Mouse (Mus musculus): ENCODE measurements around the gene Atp5j. TPM values are rescaled to one million over a fixed set of nuclear protein-coding genes. Genes with fewer than 3 reads are reported as not detected.

Atp5j gene
- 1,000 to 10,000 TPM; 1,011 to 1,386 TPM for total RNA-seq (2021)
- long read RNA-seq, experiment 1, transcript Atp5j-201 (5 exons, 809 nt) = major isoform, 71 of 1,149 reads
- long read RNA-seq, experiment 1, transcript Atp5j-208 (3 exons, 526 nt) = minor isoform, 11 of 1,149 reads
- long read RNA-seq, experiment 1, transcript Atp5j-207 (2 exons, 514 nt) = minor isoform, 10 of 1,149 reads
- long read RNA-seq, experiment 1, partial matches to known transcripts = 925 of 1,149 reads
- long read RNA-seq, experiment 1, other reads (novel, unspliced or antisense) = 125 of 1,149 reads
- long read RNA-seq, experiment 2, transcript Atp5j-208 (3 exons, 526 nt) = minor isoform, 13 of 1,269 reads
- long read RNA-seq, experiment 2, transcript Atp5j-202 (6 exons, 742 nt) = minor isoform, 6 of 1,269 reads
- long read RNA-seq, experiment 2, transcript Atp5j-201 (5 exons, 809 nt) = major isoform, 78 of 1,269 reads
- long read RNA-seq, experiment 2, transcript Atp5j-207 (2 exons, 514 nt) = minor isoform, 11 of 1,269 reads
- long read RNA-seq, experiment 2, partial matches to known transcripts = 981 of 1,269 reads
- long read RNA-seq, experiment 2, other reads (novel, unspliced or antisense) = 175 of 1,269 reads

DNA sequence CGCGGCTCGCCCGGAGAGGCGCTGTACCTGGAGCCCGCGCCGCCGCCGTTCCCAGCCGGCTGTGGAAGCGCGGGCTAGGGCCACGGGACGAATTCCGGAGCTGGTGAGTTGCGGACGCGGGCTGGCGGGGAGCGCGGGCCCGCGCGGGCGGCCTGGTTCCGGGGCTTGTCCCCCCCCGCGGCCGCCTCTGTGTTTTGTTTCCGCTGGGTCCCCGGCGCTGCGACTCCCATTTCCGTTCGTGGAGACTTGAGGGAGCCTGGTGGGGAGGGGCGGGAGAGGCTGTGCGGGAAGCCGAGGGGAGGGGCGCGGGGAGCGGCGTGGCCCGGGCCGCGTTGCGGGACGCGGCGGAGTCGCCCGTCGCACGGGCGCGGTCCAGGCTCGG is at the start of gene Atp5j:
Atp5j (minus strand) TSS at position 185 of the 382 bp plus-strand sequence.
- intact Hi-C loops (cut with DNase I) = no loop called here
- DNase-seq = peak; percentile 93
- peak within 1 kb of the TSS; percentile 85 for H3K4me3 ChIP-seq
- TF ChIP-seq CTCF (IDR thresholded peaks at IDR 0.05) = peak; percentile 0; the same call in 1 of the 2 replicates
- peak within 1 kb of the TSS; percentile 96 for H3K27ac ChIP-seq

DNA sequence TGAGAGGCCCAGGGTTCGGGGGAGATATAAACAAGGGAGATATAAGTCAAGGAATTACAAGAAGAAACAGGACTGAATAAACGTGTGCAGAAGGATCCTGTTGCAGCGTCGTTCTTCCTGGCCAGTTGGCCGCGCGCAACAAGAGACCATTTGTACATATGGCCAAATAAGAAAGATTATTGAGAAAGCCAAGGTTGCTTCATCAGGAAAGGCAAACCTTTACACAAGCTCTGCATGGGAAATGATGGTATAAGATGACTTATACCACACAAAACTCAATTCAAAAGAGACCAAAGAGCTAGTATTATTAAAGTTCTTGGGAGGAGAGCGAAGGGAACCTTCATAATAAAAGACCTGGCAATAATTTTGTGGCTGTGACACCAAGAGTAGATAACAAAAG is 49.1 kb upstream of the Atp5j start:
- TF ChIP-seq CTCF (IDR thresholded peaks at IDR 0.05) = no peak
- no peak overlapping the region for H3K27ac ChIP-seq
- H3K4me3 ChIP-seq = no peak overlapping the region
- no peak for DNase-seq
- intact Hi-C loops (cut with DNase I) = no loop called here

DNA sequence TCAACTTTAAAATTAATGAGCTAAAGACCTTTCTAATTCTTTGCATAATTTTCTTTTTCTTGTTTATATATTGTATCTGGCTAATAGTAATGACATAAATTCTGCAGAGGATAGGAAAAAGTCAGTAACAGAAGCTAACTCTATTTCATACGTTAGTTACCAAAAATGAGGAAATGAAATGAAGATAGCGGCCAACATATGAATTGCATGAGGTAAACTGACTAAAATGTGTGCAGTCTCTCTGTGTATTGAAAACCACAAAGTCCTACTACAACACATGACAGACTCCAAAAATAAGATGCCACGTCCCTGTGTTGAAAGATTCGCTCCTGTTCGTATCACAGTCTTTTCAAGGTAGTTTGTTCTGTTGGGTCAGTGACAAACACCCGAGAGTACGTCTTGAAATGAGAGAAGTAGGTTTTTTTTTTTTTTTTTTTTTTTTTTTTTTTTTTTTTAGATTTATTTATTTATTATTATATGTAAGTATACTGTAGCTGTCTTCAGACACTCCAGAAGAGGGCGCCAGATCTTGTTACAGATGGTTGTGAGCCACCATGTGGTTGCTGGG is 46.4 kb upstream of the Atp5j start:
- intact Hi-C loops (cut with DNase I) = no loop called here
- DNase-seq = no peak
- TF ChIP-seq CTCF (IDR thresholded peaks at IDR 0.05) = no peak
- H3K4me3 ChIP-seq = no peak overlapping the region
- no peak overlapping the region for H3K27ac ChIP-seq

DNA sequence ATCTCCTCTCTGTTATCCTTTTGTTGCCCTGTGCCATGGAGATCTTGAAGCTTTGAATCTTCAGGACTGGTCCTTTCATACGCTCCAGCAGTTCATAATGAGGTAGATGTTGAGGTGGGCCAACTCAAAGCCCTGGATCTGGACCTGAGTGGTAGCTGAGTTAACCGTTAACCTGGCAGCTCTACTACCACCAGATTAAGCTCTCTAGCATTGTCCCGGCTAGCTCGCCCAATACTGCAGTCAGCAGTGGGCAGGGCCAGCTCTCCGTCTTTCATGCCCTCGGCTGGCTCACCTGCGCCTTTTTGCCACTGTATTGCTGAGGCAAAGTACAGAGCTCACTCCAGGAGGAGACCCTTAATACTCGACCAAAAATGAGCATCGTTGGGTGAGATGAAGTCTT is 45.7 kb upstream of the Atp5j start:
- no peak overlapping the region for H3K27ac ChIP-seq
- no peak for DNase-seq
- no peak for TF ChIP-seq CTCF (IDR thresholded peaks at IDR 0.05)
- no peak overlapping the region for H3K4me3 ChIP-seq
- intact Hi-C loops (cut with DNase I) = no loop called here

DNA sequence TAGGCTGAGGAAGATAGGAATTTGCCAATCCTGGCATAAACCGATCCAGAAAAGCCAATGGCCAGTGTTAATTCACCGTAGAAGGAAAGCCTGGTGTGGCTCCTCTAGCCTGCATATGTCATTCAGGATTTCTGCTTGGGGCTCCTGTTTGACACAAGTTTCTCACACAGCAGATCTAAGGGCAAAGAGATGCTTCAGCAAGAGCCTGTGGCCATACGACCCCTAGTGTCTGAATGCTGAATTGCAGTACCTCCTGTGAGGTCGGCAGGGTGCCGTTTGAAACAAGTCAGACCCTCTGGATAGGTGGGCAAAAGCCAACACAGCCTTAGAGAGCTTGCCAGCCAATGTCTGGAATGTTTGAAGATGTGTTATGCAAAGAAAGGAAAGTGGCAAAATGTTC is 43.7 kb upstream of the Atp5j start:
- H3K27ac ChIP-seq = no peak overlapping the region
- H3K4me3 ChIP-seq = no peak overlapping the region
- TF ChIP-seq CTCF (IDR thresholded peaks at IDR 0.05) = peak; percentile 98; the same call in 1 of the 2 replicates
- intact Hi-C loops (cut with DNase I) = loop anchor here (1.0 kb wide), 1 partner anchor 144 kb away; the partner anchor contains the start of gene Mrpl39
- DNase-seq = peak; percentile 71

DNA sequence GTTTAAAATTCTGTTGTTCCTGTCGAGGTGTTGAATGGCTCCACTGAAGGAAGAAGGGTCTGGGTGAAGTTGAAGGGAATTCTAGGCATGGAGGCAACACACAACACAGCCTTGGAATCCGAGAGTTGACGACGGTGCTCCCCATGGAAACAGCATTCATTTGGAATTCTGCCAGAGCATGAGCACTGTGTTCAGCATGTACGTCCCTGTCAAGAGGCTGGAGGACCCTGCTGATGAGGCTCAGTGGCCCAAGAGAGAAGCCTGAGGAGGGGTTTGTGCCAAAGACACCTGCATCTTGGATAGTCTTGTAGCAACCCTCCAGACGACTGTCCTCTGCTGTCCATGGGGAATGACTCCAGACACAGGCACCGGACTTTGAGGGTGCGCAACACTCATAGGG is 40.7 kb upstream of the Atp5j start:
- intact Hi-C loops (cut with DNase I) = no loop called here
- no peak for DNase-seq

DNA sequence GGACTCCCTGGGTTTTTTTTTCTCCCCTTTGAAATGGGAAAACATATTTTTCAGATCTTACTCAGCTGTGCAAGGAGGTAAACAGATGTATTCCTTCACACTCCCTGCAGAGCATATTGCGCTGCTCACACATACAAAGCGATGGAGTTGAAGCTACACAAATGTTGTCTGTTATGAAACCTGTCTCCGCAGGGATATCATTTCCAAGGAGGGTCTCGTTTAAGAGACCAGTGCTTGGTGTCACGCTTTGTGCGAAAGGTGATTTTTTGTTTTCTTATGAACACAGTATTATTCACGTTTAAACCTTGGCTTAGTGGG is 40.3 kb upstream of the Atp5j start:
- Histone ChIP-seq H3K4me3 (no peak overlapping the region), H3K27ac (no peak overlapping the region)
- TF ChIP-seq CTCF (IDR thresholded peaks at IDR 0.05) = no peak
- intact Hi-C loops (cut with DNase I) = no loop called here
- DNase-seq = no peak

More for the DNA sequence above, 40.7 kb upstream of the Atp5j start:
- no peak overlapping the region for H3K4me3 ChIP-seq
- no peak overlapping the region for H3K27ac ChIP-seq
- TF ChIP-seq CTCF (IDR thresholded peaks at IDR 0.05) = no peak

DNA sequence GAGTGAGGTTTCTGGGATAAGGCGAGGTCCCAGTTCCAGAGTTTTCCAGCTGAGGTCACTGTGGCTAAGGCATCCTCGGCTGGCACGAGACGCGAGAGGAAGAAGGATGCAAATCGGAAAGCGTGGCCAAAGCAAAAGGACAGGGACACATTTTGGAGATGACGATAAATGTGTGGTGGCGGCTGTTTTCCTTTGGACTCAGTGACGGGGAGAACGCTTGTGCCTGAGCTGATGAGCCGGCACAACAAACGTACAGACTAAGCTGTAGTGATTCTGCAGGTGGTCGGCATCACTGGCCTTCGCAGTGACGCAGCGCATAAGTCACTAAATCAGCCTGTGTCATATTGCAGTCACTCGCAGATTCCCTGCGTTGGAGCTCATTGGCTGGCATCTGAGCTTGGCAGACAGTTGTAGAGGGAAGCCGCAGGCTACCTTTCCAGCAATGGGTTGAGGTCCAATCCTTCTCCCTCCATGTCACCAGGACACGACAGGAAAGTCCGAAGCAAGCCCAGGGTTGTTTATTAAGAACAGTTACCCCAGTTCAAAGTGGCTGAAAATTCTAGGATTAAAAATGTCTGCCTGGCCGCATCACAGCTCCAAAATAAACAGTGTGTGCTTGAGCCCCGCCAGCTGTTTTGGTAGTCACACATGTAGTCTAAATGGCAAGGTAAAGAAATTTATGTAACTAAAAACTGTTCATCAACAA is 39.7 kb upstream of the Atp5j start:
- H3K27ac ChIP-seq = no peak overlapping the region
- intact Hi-C loops (cut with DNase I) = no loop called here
- peak overlapping the region; percentile 13; the same call in 1 of the 2 replicates for H3K4me3 ChIP-seq
- DNase-seq = no peak
- no peak for TF ChIP-seq CTCF (IDR thresholded peaks at IDR 0.05)

DNA sequence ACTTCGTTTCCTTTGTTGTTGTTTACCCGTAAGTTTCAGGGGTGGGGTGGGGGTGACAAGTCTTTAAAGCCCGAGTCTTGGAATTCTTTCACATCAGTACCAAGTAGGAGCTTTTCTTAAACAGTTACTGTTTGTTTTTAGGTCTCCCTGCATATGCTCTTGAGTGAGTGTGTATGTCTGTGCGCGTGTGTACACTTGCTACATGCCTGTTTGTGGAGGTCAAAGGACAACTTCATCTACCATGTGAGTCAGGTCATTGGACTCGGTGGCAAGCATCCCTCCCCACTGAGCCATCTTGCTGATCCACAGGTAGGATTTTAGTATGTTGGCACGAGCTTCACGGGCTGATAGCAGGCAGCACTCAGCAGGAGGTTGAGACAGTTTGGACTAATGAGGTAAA is 38.4 kb upstream of the Atp5j start:
- no peak for TF ChIP-seq CTCF (IDR thresholded peaks at IDR 0.05)
- intact Hi-C loops (cut with DNase I) = no loop called here

DNA sequence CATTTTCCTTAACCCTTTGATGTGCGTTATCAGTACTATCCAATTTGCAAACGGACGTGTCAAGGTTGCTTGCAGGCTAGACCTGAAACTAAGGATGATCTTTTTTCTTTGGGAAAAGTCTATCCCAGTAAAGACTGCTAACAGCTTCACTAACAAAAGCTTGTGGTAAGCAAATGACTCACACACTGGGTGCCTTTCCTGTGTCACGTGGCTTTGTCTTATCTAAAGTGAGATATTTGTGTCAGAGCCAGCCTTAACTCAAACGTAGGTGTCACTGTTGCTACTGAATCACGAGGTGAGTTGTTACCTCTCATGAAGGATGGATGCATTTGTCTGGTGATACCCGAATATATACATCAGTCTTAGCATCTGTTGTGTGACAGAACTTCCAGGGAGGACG is 29.2 kb upstream of the Atp5j start:
- no peak overlapping the region for H3K4me3 ChIP-seq
- no peak for TF ChIP-seq CTCF (IDR thresholded peaks at IDR 0.05)
- H3K27ac ChIP-seq = no peak overlapping the region
- intact Hi-C loops (cut with DNase I) = no loop called here
- no peak for DNase-seq

More for the DNA sequence above, 38.4 kb upstream of the Atp5j start:
- no peak for DNase-seq
- H3K4me3 ChIP-seq = no peak overlapping the region
- no peak overlapping the region for H3K27ac ChIP-seq

DNA sequence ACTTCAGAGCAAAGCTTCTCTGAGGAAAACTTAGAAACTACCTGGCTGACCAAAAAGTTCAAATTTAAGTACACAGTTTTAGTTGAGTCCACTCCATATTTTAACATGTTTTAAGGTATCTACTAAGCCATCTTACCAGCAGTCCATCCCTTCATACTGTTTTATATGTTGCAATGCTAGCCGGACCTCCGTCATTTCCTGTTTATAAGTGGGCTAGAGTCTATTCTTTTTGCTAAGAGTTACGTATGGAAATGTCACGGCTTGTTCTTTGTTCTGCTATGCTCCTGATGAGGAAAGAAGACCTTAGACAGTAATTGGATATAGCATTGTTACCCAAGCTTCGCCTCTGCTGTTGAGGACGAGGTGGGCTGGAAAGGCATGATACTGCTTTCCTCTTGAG is 18.1 kb upstream of the Atp5j start:
- no peak for DNase-seq
- intact Hi-C loops (cut with DNase I) = no loop called here
- Histone ChIP-seq H3K4me3 (no peak overlapping the region), H3K27ac (no peak overlapping the region)
- no peak for TF ChIP-seq CTCF (IDR thresholded peaks at IDR 0.05)

DNA sequence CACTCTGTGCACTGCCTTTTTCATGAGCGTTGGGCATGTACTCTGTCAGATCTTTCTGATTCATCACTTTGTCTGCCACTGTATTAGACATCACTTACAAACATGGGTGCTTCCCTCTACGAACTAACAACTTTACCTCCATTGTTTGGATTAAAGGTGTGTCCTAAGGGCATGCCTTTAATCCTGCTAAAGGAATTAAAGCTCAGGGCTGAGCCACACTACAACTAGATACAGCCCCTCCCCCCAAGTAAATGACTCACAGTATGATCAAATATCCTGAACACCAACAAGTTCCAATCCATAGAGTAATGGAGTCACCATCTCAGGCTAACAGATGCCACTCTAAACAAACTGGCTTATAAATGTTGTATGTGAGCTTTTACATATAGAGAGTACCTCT is 3.2 kb upstream of the Atp5j start:
- H3K27ac ChIP-seq = no peak overlapping the region
- DNase-seq = no peak
- no peak overlapping the region for H3K4me3 ChIP-seq
- intact Hi-C loops (cut with DNase I) = no loop called here
- no peak for TF ChIP-seq CTCF (IDR thresholded peaks at IDR 0.05)
